Mouse (Mus musculus): ENCODE results near the gene Abca7. TPM values are rescaled to one million over a fixed set of nuclear protein-coding genes. Genes with fewer than 3 reads are reported as not detected.

Abca7 gene
- polyA plus RNA-seq, 1 experiment from 2014 or later = 3.3 TPM

- H3K36me3 ChIP-seq (ENCODE audit: inconsistent target) = peaks cover 6% of the 10 kb centered on the region; the same call in 1 of the 2 replicates
- peak overlapping the region; percentile 58 for H3K27ac ChIP-seq
- no peaks in the 10 kb centered on the region; the same call in 1 of the 2 replicates for H3K79me2 ChIP-seq (ENCODE audit: inconsistent target)
- H3K4me3 ChIP-seq (ENCODE audit: inconsistent target) = no peak overlapping the region
- WGBS (ENCODE audit: missing documents) = 8% methylated on average over 16 of the region's 16 CpGs
Observed at GRCm38 (mm10) chr10:79994397-79995115, 1.7 kb upstream of the Abca7 start.

- H3K36me3 ChIP-seq (ENCODE audit: inconsistent target) = peaks cover 14% of the 10 kb centered on the region; the same call in 1 of the 2 replicates
- H3K79me2 ChIP-seq (ENCODE audit: inconsistent target) = no peaks in the 10 kb centered on the region; the same call in 1 of the 2 replicates
- peak overlapping the region; percentile 22 for H3K27ac ChIP-seq
- 22% methylated on average over 1 of the region's 1 CpGs for WGBS (ENCODE audit: missing documents)
- H3K4me3 ChIP-seq (ENCODE audit: inconsistent target) = peak overlapping the region; percentile 81; the same call in 1 of the 2 replicates
Observed at GRCm38 (mm10) chr10:79995636-79996035, 658 bp upstream of the Abca7 start.

- peak overlapping the region; percentile 57 for H3K27ac ChIP-seq
- H3K36me3 ChIP-seq (ENCODE audit: inconsistent target) = peaks cover 17% of the 10 kb centered on the region; the same call in 1 of the 2 replicates
Observed at GRCm38 (mm10) chr10:79997034-79997760, 903 bp downstream of the Abca7 start.

GRCm38 (mm10) chr10:79997819-79998218 lies 1.5 kb downstream of the Abca7 start:
- Histone ChIP-seq H3K36me3 (ENCODE audit: inconsistent target) (peaks cover 20% of the 10 kb centered on the region; the same call in 1 of the 2 replicates), H3K27ac (no peak overlapping the region)

More at GRCm38 (mm10) chr10:79997034-79997760, 903 bp downstream of the Abca7 start:
- WGBS (ENCODE audit: missing documents) = 7% methylated on average over 35 of the region's 35 CpGs
- H3K4me3 ChIP-seq (ENCODE audit: inconsistent target) = peak overlapping the region; percentile 81
- no peaks in the 10 kb centered on the region; the same call in 1 of the 2 replicates for H3K79me2 ChIP-seq (ENCODE audit: inconsistent target)

GRCm38 (mm10) chr10:80001945-80002344 lies 5.7 kb downstream of the Abca7 start:
- Histone ChIP-seq H3K4me3 (ENCODE audit: inconsistent target) (no peak overlapping the region), H3K27ac (no peak overlapping the region), H3K79me2 (ENCODE audit: inconsistent target) (no peaks in the 10 kb centered on the region; the same call in 1 of the 2 replicates), H3K36me3 (ENCODE audit: inconsistent target) (peaks cover 37% of the 10 kb centered on the region; the same call in 1 of the 2 replicates)
- 100% methylated on average over 8 of the region's 9 CpGs for WGBS (ENCODE audit: missing documents)

More at GRCm38 (mm10) chr10:79997819-79998218, 1.5 kb downstream of the Abca7 start:
- H3K4me3 ChIP-seq (ENCODE audit: inconsistent target) = no peak overlapping the region
- WGBS (ENCODE audit: missing documents) = 89% methylated on average over 15 of the region's 15 CpGs
- H3K79me2 ChIP-seq (ENCODE audit: inconsistent target) = no peaks in the 10 kb centered on the region; the same call in 1 of the 2 replicates

GRCm38 (mm10) chr10:80002829-80003228 lies 6.5 kb downstream of the Abca7 start:
- H3K36me3 ChIP-seq (ENCODE audit: inconsistent target) = peaks cover 44% of the 10 kb centered on the region; the same call in 1 of the 2 replicates
- no peak overlapping the region for H3K27ac ChIP-seq
- H3K79me2 ChIP-seq (ENCODE audit: inconsistent target) = no peaks in the 10 kb centered on the region; the same call in 1 of the 2 replicates
- WGBS (ENCODE audit: missing documents) = 92% methylated on average over 20 of the region's 21 CpGs
- no peak overlapping the region for H3K4me3 ChIP-seq (ENCODE audit: inconsistent target)

- Histone ChIP-seq H3K27ac (no peak overlapping the region), H3K4me3 (ENCODE audit: inconsistent target) (no peak overlapping the region)
- WGBS (ENCODE audit: missing documents) = 89% methylated on average over 9 of the region's 9 CpGs
Observed at GRCm38 (mm10) chr10:80003374-80004232, 7.3 kb downstream of the Abca7 start.

GRCm38 (mm10) chr10:80004233-80004705 lies 8.0 kb downstream of the Abca7 start:
- H3K4me3 ChIP-seq (ENCODE audit: inconsistent target) = no peak overlapping the region
- no peak overlapping the region for H3K27ac ChIP-seq
- 92% methylated on average over 6 of the region's 8 CpGs for WGBS (ENCODE audit: missing documents)
- H3K79me2 ChIP-seq (ENCODE audit: inconsistent target) = no peaks in the 10 kb centered on the region
- peaks cover 56% of the 10 kb centered on the region for H3K36me3 ChIP-seq (ENCODE audit: inconsistent target)

More at GRCm38 (mm10) chr10:80003374-80004232, 7.3 kb downstream of the Abca7 start:
- no peaks in the 10 kb centered on the region for H3K79me2 ChIP-seq (ENCODE audit: inconsistent target)
- peaks cover 52% of the 10 kb centered on the region for H3K36me3 ChIP-seq (ENCODE audit: inconsistent target)

- WGBS (ENCODE audit: missing documents) = 94% methylated on average over 6 of the region's 6 CpGs
- Histone ChIP-seq H3K79me2 (ENCODE audit: inconsistent target) (peaks cover 3% of the 10 kb centered on the region), H3K36me3 (ENCODE audit: inconsistent target) (peaks cover 52% of the 10 kb centered on the region)
Observed at GRCm38 (mm10) chr10:80011740-80012139, 15.4 kb downstream of the Abca7 start.

GRCm38 (mm10) chr10:80013609-80014008 lies 17.3 kb downstream of the Abca7 start:
- no peak overlapping the region for H3K27ac ChIP-seq
- H3K4me3 ChIP-seq (ENCODE audit: inconsistent target) = no peak overlapping the region
- peaks cover 22% of the 10 kb centered on the region for H3K79me2 ChIP-seq (ENCODE audit: inconsistent target)
- peaks cover 35% of the 10 kb centered on the region for H3K36me3 ChIP-seq (ENCODE audit: inconsistent target)
- 96% methylated on average over 25 of the region's 25 CpGs for WGBS (ENCODE audit: missing documents)

More at GRCm38 (mm10) chr10:80011740-80012139, 15.4 kb downstream of the Abca7 start:
- Histone ChIP-seq H3K4me3 (ENCODE audit: inconsistent target) (no peak overlapping the region), H3K27ac (no peak overlapping the region)

GRCm38 (mm10) chr10:80014484-80015290 lies 18.4 kb downstream of the Abca7 start:
- Histone ChIP-seq H3K36me3 (ENCODE audit: inconsistent target) (peaks cover 31% of the 10 kb centered on the region), H3K79me2 (ENCODE audit: inconsistent target) (peaks cover 32% of the 10 kb centered on the region), H3K27ac (no peak overlapping the region), H3K4me3 (ENCODE audit: inconsistent target) (no peak overlapping the region)
- WGBS (ENCODE audit: missing documents) = 81% methylated on average over 24 of the region's 28 CpGs

GRCm38 (mm10) chr10:80015583-80015982 lies 19.3 kb downstream of the Abca7 start:
- no peak overlapping the region for H3K4me3 ChIP-seq (ENCODE audit: inconsistent target)
- WGBS (ENCODE audit: missing documents) = 89% methylated on average over 10 of the region's 10 CpGs
- H3K27ac ChIP-seq = peak overlapping the region; percentile 97; the same call in 1 of the 2 replicates
- peaks cover 41% of the 10 kb centered on the region for H3K79me2 ChIP-seq (ENCODE audit: inconsistent target)
- peaks cover 29% of the 10 kb centered on the region; the same call in 1 of the 2 replicates for H3K36me3 ChIP-seq (ENCODE audit: inconsistent target)

GRCm38 (mm10) chr10:80016511-80016910 lies 20.2 kb downstream of the Abca7 start, which contains the start of gene Arhgap45:
TSS of gene Arhgap45 (plus strand) at chr10:80016653.
- Histone ChIP-seq H3K79me2 (ENCODE audit: inconsistent target) (peaks cover 51% of the 10 kb centered on the region), H3K36me3 (ENCODE audit: inconsistent target) (peaks cover 31% of the 10 kb centered on the region; the same call in 1 of the 2 replicates), H3K4me3 (ENCODE audit: inconsistent target) (peak within 1 kb of the TSS; percentile 90), H3K27ac (peak within 1 kb of the TSS; percentile 97)
- 0% methylated on average over 11 of the region's 11 CpGs for WGBS (ENCODE audit: missing documents)

Data from macrophage (primary cell).